Mouse (Mus musculus) heart, adult 2 months (tissue): ENCODE results near the gene Olfr1391.

Experiments used
- CTCF ChIP-seq: fragments of 200-600 bp; IDR thresholded peaks from 2 replicates; pipeline ENCODE4 v1.8.1; 2022; ENCODE audit warnings: antibody characterized with exemption, mild to moderate bottlenecking, moderate library complexity
- EP300 ChIP-seq: fragments of 200-500 bp; IDR thresholded peaks from 2 replicates; pipeline ENCODE4 v1.6.1; 2011; ENCODE audit warnings: low read depth, low read length, control low read depth; ENCODE audit not compliant: insufficient read depth
- POLR2A ChIP-seq: fragments of 200-500 bp; IDR thresholded peaks from 2 replicates; pipeline ENCODE4 v1.6.1; 2011; ENCODE audit warnings: mild to moderate bottlenecking, low read depth, low read length, control low read depth; ENCODE audit not compliant: insufficient read depth

DNA sequence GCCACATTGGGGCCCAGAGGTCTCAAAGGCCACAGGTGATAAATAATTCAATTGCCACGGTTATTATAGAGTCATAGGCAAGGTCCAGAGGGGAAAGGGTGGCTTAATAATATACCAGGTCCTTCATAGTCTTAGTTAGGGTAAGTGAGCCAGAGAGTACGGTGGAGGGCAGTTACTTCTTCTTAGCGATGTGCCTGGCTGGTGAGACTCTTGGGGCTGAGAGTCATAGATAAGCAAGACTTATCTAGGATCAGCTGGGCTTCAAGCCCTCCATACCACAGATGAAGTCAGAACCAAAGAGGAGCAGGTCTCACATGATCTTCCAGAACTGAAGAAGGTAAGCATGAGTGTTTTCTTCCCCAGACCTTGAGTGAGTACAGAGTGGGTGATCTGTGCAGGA lies 44.3 kb upstream of the Olfr1391 start, which contains the start of gene Olfr1393:
- TF ChIP-seq CTCF (no peak), POLR2A (no peak), EP300 (no peak)
